Mouse (Mus musculus) heart, postnatal 0 days (tissue): Measurements from ENCODE around the gene 1700016D06Rik. TPM values are rescaled to one million over a fixed set of nuclear protein-coding genes. Genes with fewer than 3 reads are reported as not detected.

Experiments used
- ATAC-seq: fragments of 200-750 bp; cut with Nextera tagmentation; 2 replicates; pipeline ENCODE4 v1.8.0; 2017; ENCODE audit warnings: low read depth, moderate number of reproducible peaks, moderate library complexity; ENCODE audit not compliant: insufficient read depth
- DNase-seq: peaks from one replicate; pipeline ENCODE4 v3.0.0-alpha.2; 2016; ENCODE audit warnings: low spot score
- H3K27ac ChIP-seq: fragments of 300-500 bp; sonication (generic); 2 replicates; pipeline ENCODE4 v1.5.1; 2014; ENCODE audit warnings: low read depth, mild to moderate bottlenecking
- H3K27me3 ChIP-seq: fragments of 300-500 bp; sonication (generic); 2 replicates; pipeline ENCODE4 v1.6.1; 2014; ENCODE audit warnings: low read length, mixed read lengths; ENCODE audit not compliant: control insufficient read depth, insufficient read depth
- H3K36me3 ChIP-seq: fragments of 300-500 bp; sonication (generic); replicated peaks from 2 replicates; pipeline ENCODE4 v1.6.1; 2014; ENCODE audit warnings: low read length, mixed read lengths; ENCODE audit not compliant: control insufficient read depth, insufficient read depth
- H3K4me1 ChIP-seq: fragments of 300-500 bp; sonication (generic); 2 replicates; pipeline ENCODE4 v1.6.1; 2014; ENCODE audit warnings: antibody characterized with exemption; ENCODE audit not compliant: control insufficient read depth, insufficient read depth
- H3K4me2 ChIP-seq: fragments of 300-500 bp; sonication (generic); 2 replicates; pipeline ENCODE4 v1.6.1; 2014; ENCODE audit warnings: low read depth, mild to moderate bottlenecking, low read length, moderate library complexity
- H3K4me3 ChIP-seq: fragments of 300-500 bp; sonication (generic); 2 replicates; pipeline ENCODE4 v1.5.1; 2014; ENCODE audit warnings: low read depth, low read length
- H3K9ac ChIP-seq: fragments of 300-500 bp; sonication (generic); replicated peaks from 2 replicates; pipeline ENCODE4 v1.6.1; 2014; ENCODE audit warnings: low read depth, low read length, mixed read lengths
- H3K9me3 ChIP-seq: fragments of 300-500 bp; sonication (generic); replicated peaks from 2 replicates; pipeline ENCODE4 v1.6.1; 2016; ENCODE audit warnings: low read length; ENCODE audit not compliant: control insufficient read depth
- CTCF ChIP-seq: IDR thresholded peaks from 2 replicates; pipeline ENCODE4 v1.5.1; 2016; ENCODE audit warnings: antibody characterized with exemption, control low read depth, low read depth
- EP300 ChIP-seq: IDR thresholded peaks from 2 replicates; pipeline ENCODE4 v1.6.1; 2016; ENCODE audit warnings: antibody characterized with exemption, low read depth
- WGBS: fragments of 180-500 bp; shearing (Covaris S2); extraction: QIAGEN DNeasy Blood & Tissue Kit; methylation state at CpG from one replicate; pipeline ENCODE4 v1.1.7; 2014; 5-methylcytosine and 5-hydroxymethylcytosine counted together
- microRNA-seq: library from miRNA; unstranded; fragments of <30 nt; microRNA quantifications from one replicate; pipeline ENCODE4, GENCODE M21; 2016
- polyA plus RNA-seq: library from polyadenylated mRNA; unstranded; fragments of >200 nt; fragmentation: Nextera tagmentation; extraction: Ambion mirVana; gene quantifications from 2 replicates; pipeline ENCODE4 v1.2.1, GENCODE M21; 2015
- total RNA-seq: library from RNA; depleted of rRNA; stranded (reverse); fragments of >200 nt; gene quantifications from 2 replicates; pipeline ENCODE4 v1.2.3, GENCODE M21; 2014; ENCODE audit warnings: low replicate concordance; rRNA removed

1700016D06Rik gene
- total and polyA plus RNA-seq, 2 experiments from 2014 or later, result not detected

DNA sequence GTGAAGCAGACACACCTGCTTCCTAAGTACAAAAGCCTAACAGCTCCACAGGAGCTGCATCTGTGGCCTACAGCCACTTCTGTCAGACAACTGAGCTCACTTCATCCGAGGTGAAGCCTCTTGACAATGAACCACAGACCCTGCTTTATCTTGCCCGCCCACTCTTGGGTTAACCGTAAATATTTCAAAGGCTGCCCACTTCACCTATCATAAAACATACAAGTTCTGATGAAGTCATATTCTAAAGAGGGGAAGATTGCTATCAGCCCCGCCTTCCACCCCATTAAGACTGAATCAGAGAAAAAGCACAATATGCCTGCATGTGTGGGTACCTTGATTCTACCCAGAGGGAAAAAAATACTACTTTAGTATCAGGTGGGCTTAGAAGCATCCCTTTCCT, 75.8 kb downstream of the 1700016D06Rik start:
- Histone ChIP-seq H3K9ac (no peak overlapping the region), H3K4me3 (no peak overlapping the region), H3K4me1 (0 out of 2 replicates have a peak, but pooled peaks cover 18% of the 10 kb centered on the region), H3K36me3 (peaks cover 66% of the 10 kb centered on the region), H3K4me2 (no peak overlapping the region), H3K27me3 (no peaks in the 10 kb centered on the region), H3K9me3 (no peaks in the 10 kb centered on the region), H3K27ac (no peak overlapping the region)
- ATAC-seq (no peak), DNase-seq (no peak)
- WGBS, result 54% methylated on average over 4 of the region's 4 CpGs
- TF ChIP-seq EP300 (no peak), CTCF (no peak)

DNA sequence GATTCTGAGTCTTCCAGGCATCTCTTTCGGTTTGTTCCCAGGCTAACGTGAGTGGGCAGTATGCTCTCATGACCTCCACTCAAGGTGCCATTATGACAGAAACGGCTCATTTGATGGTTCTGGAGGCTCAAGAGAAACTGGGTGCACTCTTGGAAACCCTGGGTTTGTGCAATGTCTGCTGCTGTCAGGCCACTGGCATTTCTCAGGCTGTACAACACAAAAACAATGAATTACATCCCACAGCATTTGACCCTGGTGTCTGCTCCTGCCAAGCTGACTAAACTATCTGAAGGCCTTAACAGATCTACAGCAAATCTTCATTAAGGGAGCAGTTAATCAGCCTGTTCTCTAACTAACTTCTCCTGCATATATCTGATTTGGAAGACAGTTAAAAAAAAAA, 81.8 kb downstream of the 1700016D06Rik start:
- Histone ChIP-seq H3K36me3 (peaks cover 79% of the 10 kb centered on the region), H3K4me1 (no peaks in the 10 kb centered on the region), H3K9ac (no peak overlapping the region), H3K27ac (no peak overlapping the region), H3K27me3 (no peaks in the 10 kb centered on the region), H3K4me3 (no peak overlapping the region), H3K9me3 (no peaks in the 10 kb centered on the region), H3K4me2 (no peak overlapping the region)
- no peak for TF ChIP-seq EP300
- TF ChIP-seq CTCF, result no peak
- DNase-seq (no peak), ATAC-seq (no peak)
- WGBS, result 84% methylated on average over 3 of the region's 3 CpGs

DNA sequence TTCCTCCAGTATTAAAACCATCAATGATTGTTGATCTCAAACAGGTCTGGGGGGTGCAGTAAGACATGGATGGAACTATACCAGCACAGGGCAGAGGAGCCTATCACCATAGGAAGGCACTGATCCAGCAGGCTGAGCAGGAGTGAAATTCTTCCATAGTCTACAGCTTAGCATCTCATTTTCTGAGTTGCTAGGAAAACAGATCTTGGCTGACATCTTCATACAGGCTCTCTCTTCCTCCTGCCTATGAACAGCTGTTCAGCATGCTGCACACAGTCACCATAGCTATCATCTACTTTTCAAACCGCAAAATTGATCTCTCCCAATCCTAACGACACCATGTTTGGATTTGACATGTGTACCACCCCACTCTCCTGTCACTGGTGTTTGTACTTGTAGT, 82.8 kb downstream of the 1700016D06Rik start:
- H3K27ac ChIP-seq, result no peak overlapping the region
- H3K4me1 ChIP-seq, result no peaks in the 10 kb centered on the region
- no peak for TF ChIP-seq EP300
- no peak for TF ChIP-seq CTCF
- H3K9me3 ChIP-seq, result no peaks in the 10 kb centered on the region
- no peak for DNase-seq
- no peak overlapping the region for H3K9ac ChIP-seq
- H3K36me3 ChIP-seq, result peaks cover 86% of the 10 kb centered on the region
- WGBS, result 80% methylated on average over 2 of the region's 2 CpGs
- no peak overlapping the region for H3K4me3 ChIP-seq
- no peaks in the 10 kb centered on the region for H3K27me3 ChIP-seq
- no peak for ATAC-seq
- H3K4me2 ChIP-seq, result no peak overlapping the region

DNA sequence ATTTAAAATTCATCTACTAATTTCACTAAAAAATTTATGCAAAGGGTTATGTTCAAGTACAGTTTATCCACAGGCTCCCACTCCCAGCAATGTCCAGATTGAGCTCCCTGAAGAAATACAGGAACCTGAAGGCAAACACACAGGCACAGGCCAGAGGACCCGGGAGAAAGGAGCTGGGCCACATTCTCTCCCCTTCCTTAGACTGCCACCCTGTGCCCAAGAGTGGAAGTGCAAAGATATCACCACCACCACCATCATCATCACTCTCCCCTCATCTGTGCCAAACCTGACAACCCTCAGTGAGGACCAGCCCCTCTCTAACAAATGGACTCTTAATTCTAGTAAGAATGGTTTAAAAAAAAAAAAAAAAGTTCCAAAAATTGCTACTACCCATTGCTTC, 84.6 kb downstream of the 1700016D06Rik start:
- ATAC-seq (0 out of 2 replicates have a peak, but pooled peaks have one; percentile 58), DNase-seq (peak; percentile 43)
- no peak overlapping the region for H3K4me2 ChIP-seq
- peaks cover 86% of the 10 kb centered on the region for H3K36me3 ChIP-seq
- WGBS, result 0% methylated on average over 1 of the region's 1 CpGs
- no peaks in the 10 kb centered on the region for H3K9me3 ChIP-seq
- H3K27me3 ChIP-seq, result no peaks in the 10 kb centered on the region
- H3K9ac ChIP-seq, result no peak overlapping the region
- TF ChIP-seq EP300 (no peak), CTCF (peak; percentile 77)
- H3K4me3 ChIP-seq, result no peak overlapping the region
- H3K4me1 ChIP-seq, result no peaks in the 10 kb centered on the region
- no peak overlapping the region for H3K27ac ChIP-seq

GRCm38 (mm10) chr8:11614126-11614835, 86.6 kb downstream of the 1700016D06Rik start:
- ATAC-seq, result no peak
- Histone ChIP-seq H3K27me3 (no peaks in the 10 kb centered on the region), H3K9ac (no peak overlapping the region), H3K36me3 (peaks cover 76% of the 10 kb centered on the region), H3K4me3 (no peak overlapping the region), H3K9me3 (no peaks in the 10 kb centered on the region), H3K4me1 (no peaks in the 10 kb centered on the region), H3K27ac (no peak overlapping the region), H3K4me2 (no peak overlapping the region)
- 67% methylated on average over 6 of the region's 6 CpGs for WGBS
- no peak for TF ChIP-seq EP300
- no peak for DNase-seq

GRCm38 (mm10) chr8:11608848-11609247, 92.0 kb downstream of the 1700016D06Rik start:
- Histone ChIP-seq H3K9ac (no peak overlapping the region), H3K4me3 (no peak overlapping the region), H3K27me3 (no peaks in the 10 kb centered on the region), H3K27ac (no peak overlapping the region), H3K9me3 (no peaks in the 10 kb centered on the region), H3K36me3 (peaks cover 36% of the 10 kb centered on the region), H3K4me2 (no peak overlapping the region), H3K4me1 (no peaks in the 10 kb centered on the region)
- TF ChIP-seq CTCF, result no peak
- TF ChIP-seq EP300, result no peak
- WGBS, result 95% methylated on average over 9 of the region's 9 CpGs
- DNase-seq (no peak), ATAC-seq (no peak)

Small RNA genes within 50 kb of the gene (microRNA-seq; reads per million reads assigned to microRNA genes)
- not detected for gene Mir7238

Other genes starting within 250 kb of the 1700016D06Rik start
- 84.5 and 121 TPM in 2 replicates for gene Rab20, start 222.4 kb downstream of the 1700016D06Rik start, total RNA-seq
- 52.0 and 56.1 TPM in 2 replicates for gene Rab20, start 222.4 kb downstream of the 1700016D06Rik start, polyA plus RNA-seq
- 71.3 and 71.6 TPM in 2 replicates for gene Naxd, start 203.6 kb downstream of the 1700016D06Rik start, total RNA-seq
- 62.7 and 66.3 TPM in 2 replicates for gene Naxd, start 203.6 kb downstream of the 1700016D06Rik start, polyA plus RNA-seq
- 40.1 and 53.5 TPM in 2 replicates for gene Cars2, start 150.3 kb downstream of the 1700016D06Rik start, total RNA-seq
- 21.2 and 21.5 TPM in 2 replicates for gene Cars2, start 150.3 kb downstream of the 1700016D06Rik start, polyA plus RNA-seq
- gene Ing1, start 145.5 kb downstream of the 1700016D06Rik start, total RNA-seq, result 17.6 and 18.7 TPM in 2 replicates
- gene Ing1, start 145.5 kb downstream of the 1700016D06Rik start, polyA plus RNA-seq, result 22.3 and 22.5 TPM in 2 replicates
- 113 and 152 TPM in 2 replicates for gene Ankrd10, start 65.3 kb downstream of the 1700016D06Rik start, total RNA-seq
- gene Ankrd10, start 65.3 kb downstream of the 1700016D06Rik start, polyA plus RNA-seq, result 52.2 and 54.9 TPM in 2 replicates
- gene Arhgef7, start 26.7 kb upstream of the 1700016D06Rik start, total RNA-seq, result 77.1 TPM in 2 replicates
- 43.7 and 49.2 TPM in 2 replicates for gene Arhgef7, start 26.7 kb upstream of the 1700016D06Rik start, polyA plus RNA-seq
- not detected in 2 replicates for gene Tex29, start 139.4 kb upstream of the 1700016D06Rik start, total RNA-seq
- 0.99 and 1.3 TPM in 2 replicates for gene Tex29, start 139.4 kb upstream of the 1700016D06Rik start, polyA plus RNA-seq